Mouse (Mus musculus): ENCODE results near the gene Mybpc2. TPM values are rescaled to one million over a fixed set of nuclear protein-coding genes. Genes with fewer than 3 reads are reported as not detected.

Mybpc2 gene
- polyA plus RNA-seq (2012; ENCODE audit: low replicate concordance): 0.79 TPM in 1 of 2 replicates, not detected in the other

GRCm38 (mm10) chr7:44524502-44524901 lies at the start of gene Mybpc2:
Gene Mybpc2 (minus strand): TSS chr7:44524656.

GRCm38 (mm10) chr7:44572213-44572701 lies 47.8 kb upstream of the Mybpc2 start, which contains the start of gene Napsa:
Gene Napsa (plus strand): TSS chr7:44572380.

GRCm38 (mm10) chr7:44553826-44554225 lies 29.4 kb upstream of the Mybpc2 start, which contains the start of gene Nr1h2:
Gene Nr1h2 (minus strand): TSS chr7:44553951.

GRCm38 (mm10) chr7:44548497-44549087 lies 24.1 kb upstream of the Mybpc2 start, which contains the start of gene Pold1:
Gene Pold1 (minus strand): TSS chr7:44548849.

GRCm38 (mm10) chr7:44531946-44532732 lies 7.7 kb upstream of the Mybpc2 start, which contains the start of gene Spib:
Gene Spib (minus strand): TSS chr7:44532071.

GRCm38 (mm10) chr7:44495992-44496770 lies 28.3 kb downstream of the Mybpc2 start, which contains the start of the genes Emc10 and Fam71e1:
Gene Emc10 (minus strand): TSS chr7:44496529.
Gene Fam71e1 (plus strand): TSS chr7:44496581.

GRCm38 (mm10) chr7:44467811-44468411 lies 56.5 kb downstream of the Mybpc2 start, which contains the start of gene Josd2:
Gene Josd2 (plus strand): TSS chr7:44467980.

GRCm38 (mm10) chr7:44465111-44465510 lies 59.3 kb downstream of the Mybpc2 start, which contains the start of gene Aspdh:
Gene Aspdh (plus strand): TSS chr7:44465391.

Other genes starting within 250 kb of the Mybpc2 start
- 0.48 and 0.55 TPM in 2 replicates for gene Clec11a, start 217.8 kb downstream of the Mybpc2 start, polyA plus RNA-seq (2012; ENCODE audit: low replicate concordance)
- 10.4 and 21.0 TPM in 2 replicates for gene Shank1, start 214.4 kb downstream of the Mybpc2 start, polyA plus RNA-seq (2012; ENCODE audit: low replicate concordance)
- 0.24 and 0.44 TPM in 2 replicates for gene Syt3, start 140.6 kb downstream of the Mybpc2 start, polyA plus RNA-seq (2012; ENCODE audit: low replicate concordance)
- 0.23 TPM in 1 of 2 replicates, not detected in the other for gene 1700008O03Rik, start 138.8 kb downstream of the Mybpc2 start, polyA plus RNA-seq (2012; ENCODE audit: low replicate concordance)
- not detected in 2 replicates for gene Lrrc4b, start 95.6 kb downstream of the Mybpc2 start, polyA plus RNA-seq (2012; ENCODE audit: low replicate concordance)
- 0.30 TPM in 1 of 2 replicates, not detected in the other for gene Aspdh, start 59.3 kb downstream of the Mybpc2 start, polyA plus RNA-seq (2012; ENCODE audit: low replicate concordance)
- gene Josd2, start 56.7 kb downstream of the Mybpc2 start, polyA plus RNA-seq (2012; ENCODE audit: low replicate concordance): 650 and 1,462 TPM in 2 replicates
- 406 and 427 TPM in 2 replicates for gene Emc10, start 28.1 kb downstream of the Mybpc2 start, polyA plus RNA-seq (2012; ENCODE audit: low replicate concordance)
- gene Fam71e1, start 28.1 kb downstream of the Mybpc2 start, polyA plus RNA-seq (2012; ENCODE audit: low replicate concordance): 6.6 and 8.4 TPM in 2 replicates
- gene Spib, start 7.4 kb upstream of the Mybpc2 start, polyA plus RNA-seq (2012; ENCODE audit: low replicate concordance): 161 and 223 TPM in 2 replicates
- 279 and 341 TPM in 2 replicates for gene Pold1, start 24.2 kb upstream of the Mybpc2 start, polyA plus RNA-seq (2012; ENCODE audit: low replicate concordance)
- gene Nr1h2, start 29.3 kb upstream of the Mybpc2 start, polyA plus RNA-seq (2012; ENCODE audit: low replicate concordance): 345 and 359 TPM in 2 replicates
- 13.3 and 28.4 TPM in 2 replicates for gene Napsa, start 47.7 kb upstream of the Mybpc2 start, polyA plus RNA-seq (2012; ENCODE audit: low replicate concordance)
- gene Kcnc3, start 66.0 kb upstream of the Mybpc2 start, polyA plus RNA-seq (2012; ENCODE audit: low replicate concordance): 3.2 and 3.3 TPM in 2 replicates
- gene Myh14, start 146.2 kb upstream of the Mybpc2 start, polyA plus RNA-seq (2012; ENCODE audit: low replicate concordance): 0.11 and 0.28 TPM in 2 replicates
- gene Izumo2, start 184.1 kb upstream of the Mybpc2 start, polyA plus RNA-seq (2012; ENCODE audit: low replicate concordance): not detected in 2 replicates
- 56.2 and 60.7 TPM in 2 replicates for gene Vrk3, start 223.8 kb upstream of the Mybpc2 start, polyA plus RNA-seq (2012; ENCODE audit: low replicate concordance)
- 0.19 TPM in 1 of 2 replicates, not detected in the other for gene Zfp473, start 226.4 kb upstream of the Mybpc2 start, polyA plus RNA-seq (2012; ENCODE audit: low replicate concordance)

All from leukemia stem cell, adult 10-12 weeks (primary cell).